Mouse (Mus musculus) bone marrow, adult 2 months (tissue): ENCODE measurements around the gene Cat.

ENCODE experiments used
- CTCF ChIP-seq: fragments of 200-500 bp; IDR thresholded peaks from 2 replicates; pipeline ENCODE4 v1.5.1; 2011; ENCODE audit warnings: low read length, control low read depth; ENCODE audit not compliant: control insufficient read depth, insufficient read depth
- POLR2A ChIP-seq: fragments of 200-500 bp; IDR thresholded peaks from 2 replicates; pipeline ENCODE4 v1.6.1; 2011; ENCODE audit warnings: low read depth, mild to moderate bottlenecking, control low read depth, low read length, borderline replicate concordance; ENCODE audit not compliant: control insufficient read depth

DNA sequence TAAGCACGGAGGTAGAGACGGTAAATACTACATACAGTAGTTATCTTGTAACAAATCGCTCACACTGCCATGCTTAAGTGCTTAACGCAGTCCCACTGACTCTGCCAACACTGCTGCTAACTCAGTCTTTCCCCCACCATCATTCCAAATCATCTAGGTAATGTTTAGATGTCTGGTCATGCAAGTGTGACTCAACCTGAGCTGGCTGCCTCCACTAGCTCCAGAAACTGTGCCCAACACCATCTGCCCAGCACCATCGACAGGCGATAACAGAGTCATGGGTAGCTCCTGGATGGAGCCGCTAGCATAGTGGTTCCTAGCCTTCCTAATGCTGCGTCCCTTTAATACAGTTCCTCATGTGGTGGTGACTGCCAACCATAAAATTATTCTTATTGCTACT is 20.4 kb downstream of the Cat start:
- no peak for TF ChIP-seq CTCF
- TF ChIP-seq POLR2A: no peak
